24 mouse cellular contexts compared by ENCODE assay signal in genomic region chr10:38944701-38945100, GRCm38 (mm10). TPM values are rescaled to one million over a fixed set of nuclear protein-coding genes. Genes with fewer than 3 reads are reported as not detected.
DNase-seq lines count a peak whose midpoint lies in the region; ATAC-seq lines count a peak whose summit lies in the region.
"Had no signal": no experiment of that assay in that cellular context is flagged by ENCODE, and none has a peak within 500 bp of the region (broad histone marks: within the 10 kb centered on the region; RNA-seq: fewer than 3 reads in every experiment).

No protein-coding gene starts in this region.

- H3K4me2 ChIP-seq in heart, embryonic 13.5 days = no peak overlapping the region
- H3K4me2 ChIP-seq: embryonic facial prominence, embryonic 12.5 days; forebrain, embryonic 15.5 days; heart, embryonic 12.5 days; hindbrain, embryonic 12.5 days had no signal

- no peak overlapping the region for H3K4me3 ChIP-seq in heart, embryonic 13.5 days
- H3K4me3 ChIP-seq: embryonic facial prominence, embryonic 12.5 days; forebrain, embryonic 10.5 days; forebrain, embryonic 15.5 days; heart, adult 2 months; heart, embryonic 12.5 days; hindbrain, embryonic 12.5 days had no signal

- ATAC-seq in heart, embryonic 13.5 days (ENCODE audit: extremely low read depth, insufficient number of reproducible peaks, low FRiP score, low TSS enrichment) = no peak
- ATAC-seq: forebrain, embryonic 15.5 days; hindbrain, embryonic 16.5 days; inflammation-experienced regulatory T-cells, adult 6 months; intestine, postnatal 0 days had no signal

- H3K9ac ChIP-seq in heart, embryonic 13.5 days = no peak overlapping the region
- H3K9ac ChIP-seq: embryonic facial prominence, embryonic 12.5 days; forebrain, embryonic 15.5 days; heart, embryonic 12.5 days; hindbrain, embryonic 12.5 days had no signal

- 53% methylated on average over 2 of the region's 2 CpGs for WGBS in heart, embryonic 13.5 days

- 0 out of 2 replicates have a peak overlapping the region, but pooled peaks have one; percentile 8 for H3K27ac ChIP-seq in heart, embryonic 13.5 days (replicated peaks)
- H3K27ac ChIP-seq: embryonic facial prominence, embryonic 12.5 days; forebrain, embryonic 10.5 days; forebrain, embryonic 15.5 days; heart, adult 2 months; hindbrain, embryonic 12.5 days had no signal

- no peaks in the 10 kb centered on the region for H3K27me3 ChIP-seq in heart, embryonic 13.5 days (replicated peaks)
- H3K27me3 ChIP-seq: embryonic facial prominence, embryonic 12.5 days; forebrain, embryonic 15.5 days; heart, embryonic 12.5 days; hindbrain, embryonic 12.5 days had no signal

- no peaks in the 10 kb centered on the region for H3K36me3 ChIP-seq in heart, embryonic 13.5 days
- H3K36me3 ChIP-seq: embryonic facial prominence, embryonic 12.5 days; forebrain, embryonic 10.5 days; forebrain, embryonic 15.5 days; heart, embryonic 12.5 days; hindbrain, embryonic 12.5 days had no signal

- no peaks in the 10 kb centered on the region for H3K4me1 ChIP-seq in heart, embryonic 13.5 days
- H3K4me1 ChIP-seq: embryonic facial prominence, embryonic 12.5 days; forebrain, embryonic 10.5 days; forebrain, embryonic 15.5 days; heart, embryonic 12.5 days; hindbrain, embryonic 12.5 days had no signal

- peak; percentile 13 for DNase-seq in embryo, embryonic 10.5 days (ENCODE audit: low spot score)
- DNase-seq in embryo, embryonic 9.5 days (ENCODE audit: extremely low spot score) = no peak
- no peak for DNase-seq in heart, adult 8-10 months (ENCODE audit: low spot score)
- peak; percentile 12 for DNase-seq in 3T3-L1 (ENCODE audit: low read depth, low spot score)
- DNase-seq in fibroblast of lung, adult 2 months (ENCODE audit: low read depth) = peak; percentile 17
- no peak for DNase-seq in adrenal gland, adult 8-10 months
- no peak for DNase-seq in urinary bladder, postnatal 4 days (ENCODE audit: low spot score in 2 of 2)
- DNase-seq: adrenal gland, adult 2 months; adrenal gland, postnatal 36 days; cerebellum, adult 2 months; cerebellum, postnatal 10 days; gastrocnemius, postnatal 10 days; heart, adult 2 months; heart, postnatal 4 days had no signal

- H3K9me3 ChIP-seq in heart, embryonic 13.5 days = no peaks in the 10 kb centered on the region
- H3K9me3 ChIP-seq: embryonic facial prominence, embryonic 12.5 days; forebrain, embryonic 10.5 days; forebrain, embryonic 15.5 days; heart, embryonic 12.5 days; hindbrain, embryonic 12.5 days had no signal

RNA-seq across cellular contexts. Expression of gene Lama4, which starts 20.6 kb away (rescaled TPM):
- 105 and 110 TPM in 2 replicates for polyA plus RNA-seq in heart, embryonic 13.5 days (2015; fragmentation: Nextera tagmentation; extraction: Ambion mirVana)
- 10 to 100 TPM; 42.0 to 57.9 (median 52.5) TPM for total RNA-seq in heart, adult 8-10 months (2022)
- total RNA-seq in adrenal gland, adult 8-10 months (2022) = 10 to 100 TPM; 23.3 to 76.8 (median 55.6) TPM
- total RNA-seq: MEL had no signal
- polyA plus RNA-seq: inflammation-experienced regulatory T-cells, adult 6 months had no signal

Comparison
In these comparisons a context has a peak if more than half of its experiments do, and no peak if none do; other contexts are left out.
1. DNase-seq: peak in embryo, embryonic 10.5 days (single experiment), 3T3-L1 (single experiment) and fibroblast of lung, adult 2 months (single experiment); none in embryo, embryonic 9.5 days (single experiment), heart, adult 8-10 months (single experiment), adrenal gland, adult 8-10 months (single experiment) and urinary bladder, postnatal 4 days (0 of 2).